Mouse (Mus musculus): ENCODE measurements around the gene Nprl3. TPM values are rescaled to one million over a fixed set of nuclear protein-coding genes. Genes with fewer than 3 reads are reported as not detected.

Gene Nprl3
- polyA plus RNA-seq, 2 experiments: 29.4 to 88.8 TPM

- WGBS: 61% methylated on average over 10 of the region's 10 CpGs
These were observed 67.4 kb downstream of the Nprl3 start, which contains the start of gene Il9r for GRCm38 (mm10) chr11:32200075-32200601. Gene Il9r (minus strand): TSS chr11:32200279.

GRCm38 (mm10) chr11:32199230-32199629 is 68.3 kb downstream of the Nprl3 start:
- Histone ChIP-seq H3K4me3 (replicated peaks; ENCODE audit: low read length) (no peak overlapping the region), H3K4me2 (replicated peaks; ENCODE audit: low read depth, low read length, severe bottlenecking) (no peak overlapping the region), H3K4me1 (ENCODE audit: control insufficient read depth, insufficient read depth, low read length) (no peaks in the 10 kb centered on the region), H3K9me3 (ENCODE audit: control insufficient read depth, low read length) (no peaks in the 10 kb centered on the region), H3K9ac (ENCODE audit: low read depth, low read length, severe bottlenecking) (no peak overlapping the region), H3K36me3 (ENCODE audit: control insufficient read depth, insufficient read depth, low read length) (no peaks in the 10 kb centered on the region), H3K27ac (replicated peaks; ENCODE audit: low read depth, low read length) (no peak overlapping the region), H3K27me3 (ENCODE audit: control insufficient read depth, insufficient read depth, low read length) (no peaks in the 10 kb centered on the region)
- DNase-seq (ENCODE audit: low spot score) (no peak), ATAC-seq (ENCODE audit: low FRiP score, low read depth) (no peak; the same call in 1 of the 2 replicates)
- TF ChIP-seq POLR2A (IDR thresholded peaks at IDR 0.05; ENCODE audit: borderline replicate concordance, extremely low read depth, insufficient read depth, insufficient read length): no peak
- WGBS: 43% methylated on average over 6 of the region's 6 CpGs

More at GRCm38 (mm10) chr11:32200075-32200601, 67.4 kb downstream of the Nprl3 start, which contains the start of gene Il9r:
- ATAC-seq (ENCODE audit: low FRiP score, low read depth): no peak
- H3K9me3 ChIP-seq (ENCODE audit: control insufficient read depth, low read length): no peaks in the 10 kb centered on the region
- TF ChIP-seq POLR2A (IDR thresholded peaks at IDR 0.05; ENCODE audit: borderline replicate concordance, extremely low read depth, insufficient read depth, insufficient read length): no peak
- H3K9ac ChIP-seq (ENCODE audit: low read depth, low read length, severe bottlenecking): no peak within 1 kb of the TSS
- no peak for DNase-seq (ENCODE audit: low spot score)
- H3K36me3 ChIP-seq (ENCODE audit: control insufficient read depth, insufficient read depth, low read length): no peaks in the 10 kb centered on the region
- no peak within 1 kb of the TSS for H3K27ac ChIP-seq (replicated peaks; ENCODE audit: low read depth, low read length)
- H3K4me2 ChIP-seq (replicated peaks; ENCODE audit: low read depth, low read length, severe bottlenecking): no peak within 1 kb of the TSS
- H3K4me3 ChIP-seq (replicated peaks; ENCODE audit: low read length): no peak within 1 kb of the TSS
- H3K27me3 ChIP-seq (ENCODE audit: control insufficient read depth, insufficient read depth, low read length): no peaks in the 10 kb centered on the region
- 0 out of 2 replicates have a peak, but pooled peaks cover 2% of the 10 kb centered on the region for H3K4me1 ChIP-seq (ENCODE audit: control insufficient read depth, insufficient read depth, low read length)

- DNase-seq (ENCODE audit: low spot score) (no peak), ATAC-seq (ENCODE audit: low FRiP score, low read depth) (no peak)
- no peaks in the 10 kb centered on the region for H3K36me3 ChIP-seq (ENCODE audit: control insufficient read depth, insufficient read depth, low read length)
- H3K4me1 ChIP-seq (ENCODE audit: control insufficient read depth, insufficient read depth, low read length): no peaks in the 10 kb centered on the region
- 67% methylated on average over 14 of the region's 14 CpGs for WGBS
- TF ChIP-seq POLR2A (IDR thresholded peaks at IDR 0.05; ENCODE audit: borderline replicate concordance, extremely low read depth, insufficient read depth, insufficient read length): no peak
- no peak overlapping the region for H3K4me3 ChIP-seq (replicated peaks; ENCODE audit: low read length)
- H3K9me3 ChIP-seq (ENCODE audit: control insufficient read depth, low read length): no peaks in the 10 kb centered on the region
- no peaks in the 10 kb centered on the region for H3K27me3 ChIP-seq (ENCODE audit: control insufficient read depth, insufficient read depth, low read length)
- no peak overlapping the region for H3K9ac ChIP-seq (ENCODE audit: low read depth, low read length, severe bottlenecking)
- H3K27ac ChIP-seq (replicated peaks; ENCODE audit: low read depth, low read length): no peak overlapping the region
- H3K4me2 ChIP-seq (replicated peaks; ENCODE audit: low read depth, low read length, severe bottlenecking): no peak overlapping the region
These were observed 69.1 kb downstream of the Nprl3 start for GRCm38 (mm10) chr11:32198256-32198955.

- TF ChIP-seq POLR2A (IDR thresholded peaks at IDR 0.05; ENCODE audit: borderline replicate concordance, extremely low read depth, insufficient read depth, insufficient read length): no peak
- no peaks in the 10 kb centered on the region for H3K36me3 ChIP-seq (ENCODE audit: control insufficient read depth, insufficient read depth, low read length)
- WGBS: 22% methylated on average over 3 of the region's 3 CpGs
- H3K9ac ChIP-seq (ENCODE audit: low read depth, low read length, severe bottlenecking): no peak overlapping the region
- no peaks in the 10 kb centered on the region for H3K9me3 ChIP-seq (ENCODE audit: control insufficient read depth, low read length)
- no peak overlapping the region for H3K4me2 ChIP-seq (replicated peaks; ENCODE audit: low read depth, low read length, severe bottlenecking)
- H3K27me3 ChIP-seq (ENCODE audit: control insufficient read depth, insufficient read depth, low read length): no peaks in the 10 kb centered on the region
- DNase-seq (ENCODE audit: low spot score): no peak
- ATAC-seq (ENCODE audit: low FRiP score, low read depth): no peak
- H3K4me3 ChIP-seq (replicated peaks; ENCODE audit: low read length): no peak overlapping the region
- no peaks in the 10 kb centered on the region for H3K4me1 ChIP-seq (ENCODE audit: control insufficient read depth, insufficient read depth, low read length)
- H3K27ac ChIP-seq (replicated peaks; ENCODE audit: low read depth, low read length): no peak overlapping the region
These were observed 69.7 kb downstream of the Nprl3 start for GRCm38 (mm10) chr11:32197766-32198165.

GRCm38 (mm10) chr11:32196727-32197126 is 70.8 kb downstream of the Nprl3 start:
- Histone ChIP-seq H3K9me3 (ENCODE audit: control insufficient read depth, low read length) (no peaks in the 10 kb centered on the region), H3K27me3 (ENCODE audit: control insufficient read depth, insufficient read depth, low read length) (no peaks in the 10 kb centered on the region), H3K4me2 (replicated peaks; ENCODE audit: low read depth, low read length, severe bottlenecking) (no peak overlapping the region), H3K27ac (replicated peaks; ENCODE audit: low read depth, low read length) (no peak overlapping the region), H3K36me3 (ENCODE audit: control insufficient read depth, insufficient read depth, low read length) (no peaks in the 10 kb centered on the region), H3K4me3 (replicated peaks; ENCODE audit: low read length) (no peak overlapping the region), H3K4me1 (ENCODE audit: control insufficient read depth, insufficient read depth, low read length) (no peaks in the 10 kb centered on the region), H3K9ac (ENCODE audit: low read depth, low read length, severe bottlenecking) (no peak overlapping the region)
- DNase-seq (ENCODE audit: low spot score) (no peak), ATAC-seq (ENCODE audit: low FRiP score, low read depth) (no peak)
- no peak for TF ChIP-seq POLR2A (IDR thresholded peaks at IDR 0.05; ENCODE audit: borderline replicate concordance, extremely low read depth, insufficient read depth, insufficient read length)
- 62% methylated on average over 6 of the region's 6 CpGs for WGBS
